Mouse (Mus musculus): ENCODE results near the gene Mid1. TPM values are rescaled to one million over a fixed set of nuclear protein-coding genes. Genes with fewer than 3 reads are reported as not detected.
"Not testable (repeated sequence)": the region's sequence is repeated elsewhere in the genome, so short reads cannot be mapped to it uniquely, and the experiment has no call there.

Gene Mid1
- polyA plus RNA-seq, 1 experiment from 2014 or later = 11.4 TPM

DNA sequence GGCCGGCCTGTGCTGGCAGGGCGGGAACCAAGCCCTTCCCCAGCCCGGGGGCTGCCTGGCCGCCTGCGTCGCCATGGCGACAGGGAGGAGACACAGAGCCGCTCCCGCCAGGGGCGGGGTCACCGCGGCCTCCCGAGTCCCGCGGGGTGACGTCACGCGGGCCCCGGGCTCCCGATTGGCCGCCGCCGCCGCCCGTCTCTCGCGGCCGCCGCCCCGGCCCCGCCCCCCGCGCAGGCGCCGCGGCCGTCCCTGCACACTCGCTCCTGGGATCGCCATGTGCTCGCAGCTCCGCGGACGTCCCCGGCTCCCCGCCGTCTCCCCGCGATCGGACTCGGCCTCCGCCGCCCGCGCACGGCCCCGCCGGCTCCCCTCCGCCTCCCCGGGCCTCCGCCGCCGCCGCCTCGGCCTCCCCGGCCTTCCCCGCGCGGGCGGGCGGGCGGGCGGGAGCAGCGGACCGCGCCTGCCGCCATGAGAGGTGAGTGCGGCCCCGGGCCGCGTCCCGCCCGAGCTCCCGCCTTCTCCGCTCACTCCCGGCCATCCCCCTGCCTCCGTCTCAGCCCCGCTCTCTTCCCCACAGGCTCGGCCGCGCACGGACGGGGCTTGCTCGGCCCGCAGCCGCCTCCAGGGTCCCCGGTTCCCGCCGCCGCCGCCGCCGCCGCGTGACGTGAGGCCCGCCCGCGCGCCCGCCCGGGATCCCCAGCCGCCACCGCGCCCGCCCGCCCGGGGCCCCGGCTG is 324.2 kb downstream of the Mid1 start, which contains the start of gene Gm21887:
TSS of gene Gm21887 (plus strand) at position 644 of the 735 bp plus-strand sequence.
- H3K4me3 ChIP-seq (replicated peaks; ENCODE audit: low read depth, low read length) = peak within 1 kb of the TSS; percentile 52
- DNase-seq = peak; percentile 99
- peak within 1 kb of the TSS; percentile 40 for H3K4me2 ChIP-seq (ENCODE audit: low read length)
- peak; percentile 91 for ATAC-seq (ENCODE audit: low FRiP score, low TSS enrichment)
- not testable (repeated sequence) for H3K27me3 ChIP-seq (ENCODE audit: control insufficient read depth, insufficient read depth, low read length); H3K4me1 ChIP-seq (ENCODE audit: control insufficient read depth, insufficient read depth, low read length)
- peaks cover 39% of the 10 kb centered on the region for H3K9me3 ChIP-seq (ENCODE audit: control insufficient read depth, low read length)
- WGBS = 53% methylated on average over 114 of the region's 118 CpGs
- H3K27ac ChIP-seq (replicated peaks; ENCODE audit: low read depth, low read length) = peak within 1 kb of the TSS; percentile 89
- peaks cover 18% of the 10 kb centered on the region for H3K36me3 ChIP-seq (ENCODE audit: control insufficient read depth, insufficient read depth, low read length)
- H3K9ac ChIP-seq (replicated peaks; ENCODE audit: low read length) = peak within 1 kb of the TSS; percentile 81

DNA sequence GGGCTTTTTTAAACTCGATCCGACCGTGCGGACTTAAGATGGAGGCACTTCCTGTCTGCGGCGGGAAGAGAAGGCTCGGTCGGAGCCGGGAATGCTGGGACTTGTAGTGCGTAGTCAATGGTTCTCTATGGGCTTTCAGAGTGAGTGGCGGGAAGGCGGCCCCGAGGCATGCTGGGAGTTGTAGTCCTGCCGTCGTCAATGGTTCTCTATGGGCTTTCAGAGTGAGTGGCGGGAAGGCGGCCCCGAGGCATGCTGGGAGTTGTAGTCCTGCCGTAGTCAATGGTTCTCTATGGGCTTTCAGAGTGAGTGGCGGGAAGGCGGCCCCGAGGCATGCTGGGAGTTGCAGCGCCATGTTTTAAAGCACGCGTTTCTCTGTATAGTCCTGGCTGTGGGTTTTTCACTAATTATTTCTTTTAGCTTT is 324.8 kb downstream of the Mid1 start:
- WGBS = 48% methylated on average over 25 of the region's 25 CpGs
- H3K9ac ChIP-seq (replicated peaks; ENCODE audit: low read length) = peak overlapping the region; percentile 81
- H3K27me3 ChIP-seq (ENCODE audit: control insufficient read depth, insufficient read depth, low read length); H3K4me1 ChIP-seq (ENCODE audit: control insufficient read depth, insufficient read depth, low read length): not testable (repeated sequence)
- H3K9me3 ChIP-seq (ENCODE audit: control insufficient read depth, low read length) = peaks cover 37% of the 10 kb centered on the region
- H3K36me3 ChIP-seq (ENCODE audit: control insufficient read depth, insufficient read depth, low read length) = peaks cover 19% of the 10 kb centered on the region
- peak; percentile 99 for DNase-seq
- ATAC-seq (ENCODE audit: low FRiP score, low TSS enrichment) = peak; percentile 95
- peak overlapping the region; percentile 89 for H3K27ac ChIP-seq (replicated peaks; ENCODE audit: low read depth, low read length)
- peak overlapping the region; percentile 40 for H3K4me2 ChIP-seq (ENCODE audit: low read length)
- peak overlapping the region; percentile 52 for H3K4me3 ChIP-seq (replicated peaks; ENCODE audit: low read depth, low read length)

DNA sequence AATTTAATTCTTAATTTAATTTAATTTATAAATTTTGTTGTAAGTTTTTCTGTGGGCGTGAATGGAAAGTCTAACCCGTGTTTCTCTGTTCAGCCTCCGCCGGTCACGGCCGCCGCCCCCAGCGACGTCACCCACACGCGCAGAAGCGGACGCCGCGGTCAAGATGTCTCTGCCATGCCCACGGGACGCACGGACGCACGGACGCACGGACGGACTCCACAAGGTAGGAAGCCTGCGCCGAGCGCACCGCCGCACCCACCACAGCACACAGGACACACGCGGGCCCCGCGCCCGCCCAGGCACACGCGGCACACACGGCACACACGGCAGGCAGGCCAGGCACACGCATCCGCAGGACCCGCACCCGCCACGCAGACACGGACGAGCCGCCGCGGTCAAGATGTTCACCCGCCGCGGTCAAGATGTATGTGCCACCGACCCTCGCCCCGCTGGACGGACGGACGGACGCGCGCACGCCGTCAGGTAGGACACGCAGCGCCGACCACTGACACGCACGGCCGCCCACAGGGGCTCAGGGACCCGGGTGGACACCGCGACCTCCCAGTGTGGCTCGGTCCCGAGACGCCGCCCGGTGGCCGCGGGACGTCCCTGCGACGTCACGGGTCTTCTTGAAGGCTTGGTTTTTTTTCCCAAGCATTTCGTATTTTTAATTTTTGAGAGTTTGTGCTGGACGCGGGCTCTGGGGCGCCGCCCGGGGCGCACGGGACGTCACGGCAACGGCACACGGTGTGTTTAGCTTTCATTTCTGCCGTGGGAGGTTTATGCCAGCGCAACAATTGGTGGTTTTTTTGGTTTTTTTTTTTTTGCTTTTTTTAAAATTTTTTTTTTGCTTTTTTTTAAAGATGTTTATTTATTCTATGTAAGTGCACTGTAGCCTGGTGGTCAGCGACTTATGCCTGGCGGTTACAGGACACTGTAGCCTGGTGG is 325.9 kb downstream of the Mid1 start:
- Histone ChIP-seq H3K4me3 (replicated peaks; ENCODE audit: low read depth, low read length) (peak overlapping the region; percentile 20), H3K9me3 (ENCODE audit: control insufficient read depth, low read length) (peaks cover 33% of the 10 kb centered on the region), H3K36me3 (ENCODE audit: control insufficient read depth, insufficient read depth, low read length) (peaks cover 19% of the 10 kb centered on the region), H3K4me2 (ENCODE audit: low read length) (peak overlapping the region; percentile 40), H3K27ac (replicated peaks; ENCODE audit: low read depth, low read length) (peak overlapping the region; percentile 28; the same call in 1 of the 2 replicates)
- not testable (repeated sequence) for H3K9ac ChIP-seq (replicated peaks; ENCODE audit: low read length); H3K4me1 ChIP-seq (ENCODE audit: control insufficient read depth, insufficient read depth, low read length); H3K27me3 ChIP-seq (ENCODE audit: control insufficient read depth, insufficient read depth, low read length)
- ATAC-seq (ENCODE audit: low FRiP score, low TSS enrichment) (peak; percentile 12), DNase-seq (peak; percentile 65)
- 82% methylated on average over 97 of the region's 97 CpGs for WGBS

DNA sequence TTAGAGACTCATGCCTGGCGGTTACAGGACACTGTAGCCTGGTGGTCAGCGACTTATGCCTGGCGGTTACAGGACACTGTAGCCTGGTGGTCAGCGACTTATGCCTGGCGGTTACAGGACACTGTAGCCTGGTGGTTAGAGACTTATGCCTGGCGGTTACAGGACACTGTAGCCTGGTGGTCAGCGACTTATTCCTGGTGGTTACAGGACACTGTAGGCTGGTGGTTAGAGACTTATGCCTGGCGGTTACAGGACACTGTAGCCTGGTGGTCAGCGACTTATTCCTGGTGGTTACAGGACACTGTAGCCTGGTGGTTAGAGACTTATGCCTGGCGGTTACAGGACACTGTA is 326.5 kb downstream of the Mid1 start:
- not testable (repeated sequence) for DNase-seq; H3K9ac ChIP-seq (replicated peaks; ENCODE audit: low read length); H3K4me3 ChIP-seq (replicated peaks; ENCODE audit: low read depth, low read length); H3K4me1 ChIP-seq (ENCODE audit: control insufficient read depth, insufficient read depth, low read length); ATAC-seq (ENCODE audit: low FRiP score, low TSS enrichment); H3K4me2 ChIP-seq (ENCODE audit: low read length); H3K27ac ChIP-seq (replicated peaks; ENCODE audit: low read depth, low read length); H3K27me3 ChIP-seq (ENCODE audit: control insufficient read depth, insufficient read depth, low read length)
- H3K9me3 ChIP-seq (ENCODE audit: control insufficient read depth, low read length) = peaks cover 33% of the 10 kb centered on the region
- H3K36me3 ChIP-seq (ENCODE audit: control insufficient read depth, insufficient read depth, low read length) = peaks cover 19% of the 10 kb centered on the region
- whole genome bisulfite sequencing = 90% methylated on average over 8 of the region's 10 CpGs

DNA sequence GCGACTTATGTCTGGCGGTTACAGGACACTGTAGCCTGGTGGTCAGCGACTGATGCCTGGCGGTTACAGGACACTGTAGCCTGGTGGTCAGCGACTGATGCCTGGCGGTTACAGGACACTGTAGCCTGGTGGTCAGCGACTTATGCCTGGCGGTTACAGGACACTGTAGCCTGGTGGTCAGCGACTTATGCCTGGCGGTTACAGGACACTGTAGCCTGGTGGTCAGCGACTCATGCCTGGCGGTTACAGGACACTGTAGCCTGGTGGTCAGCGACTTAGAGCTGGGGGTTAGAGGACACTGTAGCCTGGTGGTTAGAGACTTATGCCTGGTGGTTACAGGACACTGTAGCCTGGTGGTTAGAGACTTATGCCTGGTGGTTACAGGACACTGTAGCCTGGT is 328.4 kb downstream of the Mid1 start:
- not testable (repeated sequence) for H3K4me3 ChIP-seq (replicated peaks; ENCODE audit: low read depth, low read length); H3K27ac ChIP-seq (replicated peaks; ENCODE audit: low read depth, low read length); ATAC-seq (ENCODE audit: low FRiP score, low TSS enrichment); H3K4me2 ChIP-seq (ENCODE audit: low read length); H3K9ac ChIP-seq (replicated peaks; ENCODE audit: low read length); H3K27me3 ChIP-seq (ENCODE audit: control insufficient read depth, insufficient read depth, low read length); H3K4me1 ChIP-seq (ENCODE audit: control insufficient read depth, insufficient read depth, low read length); DNase-seq
- WGBS = 81% methylated on average over 13 of the region's 13 CpGs
- Histone ChIP-seq H3K9me3 (ENCODE audit: control insufficient read depth, low read length) (peaks cover 27% of the 10 kb centered on the region), H3K36me3 (ENCODE audit: control insufficient read depth, insufficient read depth, low read length) (peaks cover 29% of the 10 kb centered on the region)

DNA sequence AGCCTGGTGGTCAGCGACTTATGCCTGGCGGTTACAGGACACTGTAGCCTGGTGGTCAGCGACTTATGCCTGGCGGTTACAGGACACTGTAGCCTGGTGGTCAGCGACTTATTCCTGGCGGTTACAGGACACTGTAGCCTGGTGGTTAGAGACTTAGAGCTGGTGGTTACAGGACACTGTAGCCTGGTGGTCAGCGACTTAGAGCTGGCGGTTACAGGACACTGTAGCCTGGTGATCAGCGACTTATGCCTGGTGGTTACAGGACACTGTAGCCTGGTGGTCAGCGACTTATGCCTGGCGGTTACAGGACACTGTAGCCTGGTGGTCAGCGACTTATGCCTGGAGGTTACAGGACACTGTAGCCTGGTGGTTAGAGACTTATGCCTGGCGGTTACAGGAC is 329.0 kb downstream of the Mid1 start:
- DNase-seq; H3K27ac ChIP-seq (replicated peaks; ENCODE audit: low read depth, low read length); H3K4me1 ChIP-seq (ENCODE audit: control insufficient read depth, insufficient read depth, low read length); ATAC-seq (ENCODE audit: low FRiP score, low TSS enrichment); H3K27me3 ChIP-seq (ENCODE audit: control insufficient read depth, insufficient read depth, low read length); H3K4me2 ChIP-seq (ENCODE audit: low read length); H3K9ac ChIP-seq (replicated peaks; ENCODE audit: low read length); H3K4me3 ChIP-seq (replicated peaks; ENCODE audit: low read depth, low read length): not testable (repeated sequence)
- 95% methylated on average over 13 of the region's 13 CpGs for WGBS
- H3K9me3 ChIP-seq (ENCODE audit: control insufficient read depth, low read length) = peaks cover 27% of the 10 kb centered on the region
- H3K36me3 ChIP-seq (ENCODE audit: control insufficient read depth, insufficient read depth, low read length) = peaks cover 36% of the 10 kb centered on the region

DNA sequence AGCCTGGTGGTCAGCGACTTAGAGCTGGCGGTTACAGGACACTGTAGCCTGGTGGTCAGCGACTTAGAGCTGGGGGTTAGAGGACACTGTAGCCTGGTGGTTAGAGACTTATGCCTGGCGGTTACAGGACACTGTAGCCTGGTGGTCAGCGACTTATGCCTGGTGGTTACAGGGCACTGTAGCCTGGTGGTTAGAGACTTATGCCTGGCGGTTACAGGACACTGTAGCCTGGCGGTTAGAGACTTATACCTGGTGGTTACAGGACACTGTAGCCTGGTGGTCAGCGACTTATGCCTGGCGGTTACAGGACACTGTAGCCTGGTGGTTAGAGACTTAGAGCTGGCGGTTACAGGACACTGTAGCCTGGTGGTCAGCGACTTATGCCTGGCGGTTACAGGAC is 330.9 kb downstream of the Mid1 start:
- DNase-seq; H3K4me3 ChIP-seq (replicated peaks; ENCODE audit: low read depth, low read length); H3K27ac ChIP-seq (replicated peaks; ENCODE audit: low read depth, low read length); H3K27me3 ChIP-seq (ENCODE audit: control insufficient read depth, insufficient read depth, low read length); H3K4me2 ChIP-seq (ENCODE audit: low read length); H3K9ac ChIP-seq (replicated peaks; ENCODE audit: low read length); ATAC-seq (ENCODE audit: low FRiP score, low TSS enrichment); H3K4me1 ChIP-seq (ENCODE audit: control insufficient read depth, insufficient read depth, low read length): not testable (repeated sequence)
- Histone ChIP-seq H3K9me3 (ENCODE audit: control insufficient read depth, low read length) (peaks cover 22% of the 10 kb centered on the region), H3K36me3 (ENCODE audit: control insufficient read depth, insufficient read depth, low read length) (peaks cover 46% of the 10 kb centered on the region)
- 94% methylated on average over 12 of the region's 12 CpGs for WGBS

DNA sequence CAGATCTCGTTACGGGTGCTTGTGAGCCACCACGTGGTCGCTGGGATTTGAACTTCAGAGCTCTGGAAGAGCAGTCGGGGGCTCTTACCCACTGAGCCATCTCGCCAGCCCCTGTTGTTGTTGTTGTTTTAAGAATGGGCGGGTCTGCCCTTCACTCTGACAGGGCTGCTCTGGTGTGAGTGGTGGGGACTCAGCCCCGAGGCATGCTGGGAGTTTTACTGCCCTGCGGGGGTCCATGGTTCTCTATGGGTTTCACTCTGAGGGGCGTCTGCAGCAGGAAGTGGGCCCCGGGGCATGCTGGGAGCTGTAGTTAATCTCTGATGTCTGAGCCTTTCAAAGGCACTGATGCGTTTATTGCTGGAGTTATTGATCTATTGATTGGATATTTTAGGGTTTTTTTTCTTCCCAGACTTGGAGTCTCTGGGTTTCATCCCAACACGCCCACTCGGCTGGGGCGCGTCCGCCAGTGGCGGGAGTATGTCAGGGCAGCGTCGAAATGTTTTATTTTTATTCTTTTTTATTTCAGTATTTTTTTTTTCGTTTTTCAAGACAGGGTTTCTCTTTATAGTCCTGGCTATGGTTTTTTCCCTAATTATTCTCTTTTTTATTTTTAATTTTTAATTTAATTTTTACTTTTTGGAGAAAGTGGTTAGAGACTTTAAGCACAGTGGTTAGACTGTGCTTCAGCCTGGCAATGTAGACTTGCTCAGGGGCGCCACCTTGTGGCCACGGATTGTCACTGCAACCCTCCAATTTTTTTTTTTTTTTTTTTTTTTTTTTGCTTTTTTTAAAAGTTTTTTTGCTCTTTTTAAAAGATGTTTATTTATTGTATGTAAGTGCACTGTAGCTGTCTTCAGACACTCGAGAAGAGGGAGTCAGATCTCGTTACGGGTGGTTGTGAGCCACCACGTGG is 332.6 kb downstream of the Mid1 start:
- 32% methylated on average over 27 of the region's 27 CpGs for WGBS
- Histone ChIP-seq H3K9me3 (ENCODE audit: control insufficient read depth, low read length) (peaks cover 18% of the 10 kb centered on the region), H3K27ac (replicated peaks; ENCODE audit: low read depth, low read length) (peak overlapping the region; percentile 43; the same call in 1 of the 2 replicates), H3K36me3 (ENCODE audit: control insufficient read depth, insufficient read depth, low read length) (peaks cover 48% of the 10 kb centered on the region), H3K4me3 (replicated peaks; ENCODE audit: low read depth, low read length) (peak overlapping the region; percentile 12), H3K4me2 (ENCODE audit: low read length) (peak overlapping the region; percentile 26)
- not testable (repeated sequence) for H3K4me1 ChIP-seq (ENCODE audit: control insufficient read depth, insufficient read depth, low read length); H3K9ac ChIP-seq (replicated peaks; ENCODE audit: low read length); H3K27me3 ChIP-seq (ENCODE audit: control insufficient read depth, insufficient read depth, low read length)
- DNase-seq (peak; percentile 84), ATAC-seq (ENCODE audit: low FRiP score, low TSS enrichment) (peak; percentile 87)
